Mouse (Mus musculus) stomach, embryonic 15.5 days (tissue): ENCODE measurements at regions not wholly inside any gene's neighbourhood (a gene's known extent, or its start where the extent isn't known, plus 50 kb on each side); places are given as distances from the start of the nearest gene placed in this dataset.
A peak's percentile ranks its signal among the peaks of the same experiment; 100 is the strongest.

Source experiments
- ATAC-seq: fragments of 200-750 bp; cut with Nextera tagmentation; 2 replicates; pipeline ENCODE4 v1.8.0; 2017; ENCODE audit warnings: low read depth, moderate number of reproducible peaks, moderate TSS enrichment; ENCODE audit not compliant: insufficient read depth, low FRiP score
- H3K27ac ChIP-seq: fragments of 300-500 bp; sonication (generic); 2 replicates; pipeline ENCODE4 v1.5.1; 2015; ENCODE audit warnings: mild to moderate bottlenecking, inconsistent platforms
- H3K27me3 ChIP-seq: fragments of 300-500 bp; sonication (generic); replicated peaks from 2 replicates; pipeline ENCODE4 v1.6.1; 2015; ENCODE audit warnings: inconsistent platforms
- H3K36me3 ChIP-seq: fragments of 300-500 bp; sonication (generic); 2 replicates; pipeline ENCODE4 v1.6.1; 2015; ENCODE audit warnings: inconsistent platforms
- H3K4me1 ChIP-seq: fragments of 300-500 bp; sonication (generic); 2 replicates; pipeline ENCODE4 v1.6.1; 2015; ENCODE audit warnings: inconsistent platforms
- H3K4me2 ChIP-seq: fragments of 300-500 bp; sonication (generic); 2 replicates; pipeline ENCODE4 v1.6.1; 2015; ENCODE audit warnings: mild to moderate bottlenecking, inconsistent platforms
- H3K4me3 ChIP-seq: fragments of 300-500 bp; sonication (generic); replicated peaks from 2 replicates; pipeline ENCODE4 v1.5.1; 2015; ENCODE audit warnings: inconsistent platforms
- H3K9ac ChIP-seq: fragments of 300-500 bp; sonication (generic); 2 replicates; pipeline ENCODE4 v1.6.1; 2015; ENCODE audit warnings: inconsistent platforms
- H3K9me3 ChIP-seq: fragments of 300-500 bp; sonication (generic); 2 replicates; pipeline ENCODE4 v1.6.1; 2016; ENCODE audit warnings: inconsistent platforms
- WGBS: fragments of 180-500 bp; shearing (Covaris S2); methylation state at CpG from one replicate; pipeline ENCODE4 v1.1.7; 2015; 5-methylcytosine and 5-hydroxymethylcytosine counted together

DNA sequence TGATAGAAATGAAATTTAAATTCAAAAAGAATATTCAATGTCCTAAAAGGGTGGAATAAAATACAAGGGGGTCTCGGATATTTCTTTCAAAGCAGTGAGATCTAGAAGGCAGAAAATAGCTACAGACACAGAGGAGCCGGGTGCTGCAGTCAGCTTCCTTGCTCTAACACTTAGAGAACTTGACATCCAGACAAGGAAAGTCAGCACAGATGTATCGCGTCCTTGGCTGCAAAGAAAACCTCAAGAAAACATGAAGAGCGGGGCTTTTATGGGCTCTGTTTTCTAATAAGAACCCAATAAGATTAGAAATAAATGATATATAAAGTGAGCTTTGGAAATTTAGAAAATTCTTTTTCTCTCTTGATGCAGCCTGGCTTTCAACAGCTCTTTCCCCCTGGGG is 53.1 kb upstream of the Glis3 start:
- H3K27me3 ChIP-seq: no peaks in the 10 kb centered on the region
- WGBS: 70% methylated on average over 5 of the region's 5 CpGs
- no peak overlapping the region for H3K9ac ChIP-seq
- no peak overlapping the region for H3K27ac ChIP-seq
- ATAC-seq: no peak
- no peak overlapping the region for H3K4me2 ChIP-seq
- H3K9me3 ChIP-seq: no peaks in the 10 kb centered on the region
- H3K4me1 ChIP-seq: no peaks in the 10 kb centered on the region
- no peaks in the 10 kb centered on the region for H3K36me3 ChIP-seq
- no peak overlapping the region for H3K4me3 ChIP-seq

DNA sequence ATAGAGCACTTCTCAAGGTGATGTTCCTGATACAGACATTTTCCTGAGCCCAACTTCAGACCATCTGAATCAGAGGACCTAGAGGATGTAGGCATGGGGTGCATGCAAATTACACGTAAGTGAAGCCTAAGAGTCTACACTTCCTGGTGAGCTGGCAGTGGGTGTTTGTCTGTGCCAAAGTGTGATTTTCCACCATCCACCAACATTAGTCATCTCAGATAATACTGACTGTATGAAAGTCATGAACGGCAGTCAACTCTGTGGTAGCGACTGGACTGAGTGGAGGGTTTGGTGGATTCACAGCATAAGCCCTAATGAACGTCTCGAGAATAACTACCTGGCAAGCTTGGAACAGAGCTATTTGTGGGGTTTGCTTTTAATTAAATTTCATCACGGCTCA is 53.9 kb upstream of the Glis3 start:
- WGBS: 83% methylated on average over 6 of the region's 6 CpGs
- no peak overlapping the region for H3K4me2 ChIP-seq
- no peak overlapping the region for H3K9ac ChIP-seq
- no peak for ATAC-seq
- no peaks in the 10 kb centered on the region for H3K36me3 ChIP-seq
- H3K27ac ChIP-seq: no peak overlapping the region
- no peaks in the 10 kb centered on the region for H3K4me1 ChIP-seq
- no peaks in the 10 kb centered on the region for H3K27me3 ChIP-seq
- no peaks in the 10 kb centered on the region for H3K9me3 ChIP-seq
- no peak overlapping the region for H3K4me3 ChIP-seq

DNA sequence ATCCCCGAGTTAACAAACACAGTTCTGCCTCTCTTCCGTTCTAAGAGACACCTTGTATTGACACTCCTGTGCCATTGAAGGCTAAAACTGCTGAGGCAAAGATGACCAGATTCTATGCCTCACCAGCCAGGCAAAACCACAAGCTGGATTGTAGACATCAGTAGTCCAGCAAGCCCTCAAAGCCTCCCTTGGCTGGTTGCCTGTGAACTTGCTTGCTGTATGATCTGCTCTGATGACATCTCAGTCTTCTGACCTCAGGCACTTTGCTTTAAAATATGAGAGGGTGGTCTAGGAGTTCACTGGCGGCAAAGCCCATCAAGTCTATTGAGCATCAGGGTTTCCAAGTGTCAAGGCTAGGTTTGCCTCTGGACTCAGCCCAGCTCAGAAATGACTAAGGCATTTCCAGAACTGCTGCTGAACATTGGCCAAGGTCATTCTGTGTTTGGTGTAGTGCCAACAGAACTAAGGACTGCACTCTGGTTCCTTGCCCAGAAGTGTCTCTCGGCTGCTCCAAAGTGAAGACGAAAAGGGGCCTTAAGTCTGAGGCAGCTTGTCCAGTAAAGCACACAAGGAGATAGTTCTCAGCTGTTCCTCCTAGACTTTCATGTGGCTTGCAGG is 63.4 kb upstream of the Glis3 start:
- WGBS: 61% methylated on average over 5 of the region's 5 CpGs
- H3K27ac ChIP-seq: no peak overlapping the region

DNA sequence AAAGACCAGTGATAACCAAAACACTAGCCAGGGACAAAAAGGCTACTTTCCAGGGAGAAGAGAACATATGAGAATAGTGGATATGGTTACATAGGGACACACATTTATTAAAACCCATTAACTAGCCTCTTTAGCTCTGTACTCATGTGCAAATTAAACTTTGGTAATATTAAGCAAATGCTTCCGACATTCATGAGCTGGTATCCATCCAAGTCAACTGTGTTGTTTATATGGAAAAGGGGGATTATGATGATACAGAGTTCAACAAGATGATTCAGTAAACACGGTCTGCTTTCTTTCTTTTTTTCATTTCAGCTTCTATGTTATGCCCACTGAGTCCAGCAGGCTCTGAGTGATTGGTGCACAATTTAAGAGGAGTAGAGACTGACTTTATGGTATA is 65.2 kb upstream of the Glis3 start:
- no peaks in the 10 kb centered on the region for H3K36me3 ChIP-seq
- no peaks in the 10 kb centered on the region for H3K27me3 ChIP-seq
- ATAC-seq: no peak
- H3K4me3 ChIP-seq: no peak overlapping the region
- no peaks in the 10 kb centered on the region for H3K9me3 ChIP-seq
- H3K4me1 ChIP-seq: no peaks in the 10 kb centered on the region; the same call in 1 of the 2 replicates
- H3K27ac ChIP-seq: no peak overlapping the region
- WGBS: 62% methylated on average over 2 of the region's 2 CpGs
- H3K4me2 ChIP-seq: no peak overlapping the region
- H3K9ac ChIP-seq: no peak overlapping the region

More for the DNA sequence above, 63.4 kb upstream of the Glis3 start:
- peak; percentile 71; the same call in 1 of the 2 replicates for ATAC-seq
- H3K9ac ChIP-seq: no peak overlapping the region
- H3K4me3 ChIP-seq: no peak overlapping the region
- H3K36me3 ChIP-seq: no peaks in the 10 kb centered on the region
- H3K4me1 ChIP-seq: no peaks in the 10 kb centered on the region; the same call in 1 of the 2 replicates
- no peaks in the 10 kb centered on the region for H3K27me3 ChIP-seq
- H3K4me2 ChIP-seq: no peak overlapping the region
- no peaks in the 10 kb centered on the region for H3K9me3 ChIP-seq

DNA sequence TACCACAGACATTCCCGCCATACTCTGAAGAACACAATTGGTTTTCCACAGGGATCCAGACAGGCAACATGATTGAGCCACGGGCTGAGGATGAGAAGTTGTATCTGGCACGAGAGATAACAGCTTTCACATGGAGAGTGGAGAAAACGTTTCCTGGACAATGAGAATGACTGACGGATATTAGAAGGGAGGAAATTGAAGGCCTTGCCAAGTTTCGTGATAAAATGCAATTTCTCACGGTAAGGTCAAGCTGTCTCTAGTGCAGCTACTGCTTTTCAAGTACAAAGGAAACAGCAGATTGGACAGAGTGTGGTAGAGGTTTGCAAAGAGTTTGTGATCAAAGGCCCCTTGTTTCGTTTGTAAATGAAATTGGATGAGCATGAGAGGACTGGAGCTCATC is 65.7 kb upstream of the Glis3 start:
- Histone ChIP-seq H3K4me3 (no peak overlapping the region), H3K9me3 (no peaks in the 10 kb centered on the region), H3K27me3 (no peaks in the 10 kb centered on the region), H3K36me3 (no peaks in the 10 kb centered on the region), H3K4me1 (no peaks in the 10 kb centered on the region; the same call in 1 of the 2 replicates), H3K9ac (no peak overlapping the region), H3K27ac (no peak overlapping the region), H3K4me2 (no peak overlapping the region)
- whole genome bisulfite sequencing: 37% methylated on average over 8 of the region's 8 CpGs
- ATAC-seq: no peak

DNA sequence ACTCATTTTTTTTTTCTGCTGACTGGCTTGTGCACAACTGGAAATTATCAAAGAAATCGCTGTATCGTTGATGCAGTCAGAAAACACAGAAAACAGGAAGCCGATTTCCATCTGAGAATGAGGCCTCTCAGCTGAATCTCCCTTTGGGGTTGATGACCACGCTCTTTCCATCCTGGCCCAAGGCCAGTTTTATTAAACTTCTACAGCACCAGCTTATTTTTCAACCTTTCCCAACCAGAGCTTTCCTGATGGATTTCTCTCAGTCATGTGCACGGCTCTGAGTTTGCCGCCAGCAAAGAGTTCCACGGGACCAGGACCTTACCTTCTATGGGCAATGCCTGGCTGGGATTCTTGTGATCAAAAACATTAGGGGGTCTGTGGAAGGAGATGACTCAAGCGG is 71.2 kb upstream of the Glis3 start:
- Histone ChIP-seq H3K9me3 (no peaks in the 10 kb centered on the region), H3K36me3 (no peaks in the 10 kb centered on the region), H3K27me3 (no peaks in the 10 kb centered on the region), H3K4me1 (no peaks in the 10 kb centered on the region), H3K4me2 (no peak overlapping the region), H3K9ac (no peak overlapping the region), H3K27ac (0 out of 2 replicates have a peak overlapping the region, but pooled peaks have one; percentile 16), H3K4me3 (no peak overlapping the region)
- 66% methylated on average over 8 of the region's 8 CpGs for WGBS
- no peak for ATAC-seq

DNA sequence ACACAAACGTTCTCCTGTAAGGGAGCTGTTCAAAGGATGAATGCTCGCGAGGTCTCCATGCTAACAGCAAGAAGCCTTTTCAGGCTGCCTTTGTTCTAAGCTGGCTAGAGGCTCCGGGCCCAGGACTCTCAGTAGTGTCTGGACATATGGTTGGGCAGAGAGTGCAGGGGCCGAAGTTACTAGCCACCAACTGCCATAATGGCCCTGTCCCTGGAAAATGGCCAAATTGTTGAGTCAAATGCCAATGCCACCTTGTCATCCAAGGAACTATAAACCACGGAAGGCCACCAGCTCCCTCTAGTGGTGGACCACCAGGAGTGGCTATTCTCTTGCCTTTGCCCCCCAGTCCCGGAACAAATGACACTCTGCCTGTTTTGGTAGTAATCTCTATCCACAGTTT is 76.0 kb upstream of the Slc1a1 start:
- H3K4me2 ChIP-seq: no peak overlapping the region
- no peak overlapping the region for H3K4me3 ChIP-seq
- H3K9me3 ChIP-seq: no peaks in the 10 kb centered on the region
- H3K27me3 ChIP-seq: no peaks in the 10 kb centered on the region
- no peaks in the 10 kb centered on the region for H3K36me3 ChIP-seq
- WGBS: 51% methylated on average over 7 of the region's 7 CpGs
- H3K4me1 ChIP-seq: no peaks in the 10 kb centered on the region
- no peak overlapping the region for H3K27ac ChIP-seq
- ATAC-seq: no peak
- no peak overlapping the region for H3K9ac ChIP-seq

DNA sequence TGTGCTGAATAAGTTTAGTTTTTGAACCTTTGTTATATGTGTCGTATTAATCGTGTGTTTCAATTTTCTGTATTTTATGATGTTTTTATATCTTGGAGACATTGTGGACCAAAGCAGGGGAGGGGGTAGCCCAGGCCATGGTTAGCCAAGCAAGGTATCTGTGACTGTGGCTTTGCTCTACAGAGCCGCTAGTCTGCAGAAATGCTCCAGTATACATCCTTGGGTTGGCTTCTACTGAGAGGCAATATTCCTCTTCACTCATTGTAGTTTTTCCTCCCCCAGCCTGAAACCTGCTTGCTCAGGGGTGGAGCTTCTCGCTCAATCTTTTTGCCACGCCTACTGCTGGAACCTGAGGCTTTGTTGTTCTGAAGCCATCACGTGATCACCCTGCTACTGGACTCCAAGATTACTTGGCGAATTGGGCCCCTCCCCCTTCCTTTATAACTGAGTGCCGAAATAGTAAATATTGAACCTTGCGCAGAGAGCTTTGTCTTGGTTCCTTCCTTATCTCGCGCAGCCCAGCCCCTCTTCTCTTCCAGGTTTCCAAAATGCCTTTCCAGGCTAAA is 70.0 kb upstream of the Slc1a1 start:
- no peaks in the 10 kb centered on the region; the same call in 1 of the 2 replicates for H3K4me1 ChIP-seq
- no peak overlapping the region for H3K9ac ChIP-seq
- H3K27ac ChIP-seq: no peak overlapping the region
- no peaks in the 10 kb centered on the region for H3K9me3 ChIP-seq
- no peaks in the 10 kb centered on the region for H3K27me3 ChIP-seq
- 58% methylated on average over 11 of the region's 11 CpGs for WGBS
- no peak overlapping the region for H3K4me2 ChIP-seq
- no peaks in the 10 kb centered on the region for H3K36me3 ChIP-seq
- ATAC-seq: no peak
- H3K4me3 ChIP-seq: no peak overlapping the region

DNA sequence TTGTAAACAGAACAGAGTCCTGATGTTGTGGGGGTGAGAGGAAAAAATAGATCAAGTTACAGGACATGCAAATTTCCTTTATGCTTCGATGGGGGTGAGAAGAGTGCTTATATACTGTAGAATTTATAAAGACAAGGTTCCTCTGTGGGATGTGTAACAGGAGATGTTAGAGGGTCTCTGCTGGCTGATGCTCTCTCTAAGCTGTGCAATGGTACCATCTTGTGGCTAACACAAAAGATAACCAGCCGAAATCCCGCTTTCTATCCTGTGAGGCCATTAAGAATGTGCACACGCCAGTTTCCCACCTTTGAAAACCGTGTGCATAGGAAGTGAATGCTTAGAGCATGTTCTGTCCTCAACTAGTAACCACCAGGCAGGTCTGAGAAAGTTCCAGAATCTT is 66.6 kb upstream of the Slc1a1 start:
- no peaks in the 10 kb centered on the region; the same call in 1 of the 2 replicates for H3K4me1 ChIP-seq
- H3K4me2 ChIP-seq: no peak overlapping the region
- no peak overlapping the region for H3K27ac ChIP-seq
- ATAC-seq: no peak
- 38% methylated on average over 5 of the region's 5 CpGs for WGBS
- no peaks in the 10 kb centered on the region for H3K36me3 ChIP-seq
- H3K4me3 ChIP-seq: no peak overlapping the region
- H3K27me3 ChIP-seq: no peaks in the 10 kb centered on the region
- H3K9me3 ChIP-seq: no peaks in the 10 kb centered on the region
- no peak overlapping the region for H3K9ac ChIP-seq

DNA sequence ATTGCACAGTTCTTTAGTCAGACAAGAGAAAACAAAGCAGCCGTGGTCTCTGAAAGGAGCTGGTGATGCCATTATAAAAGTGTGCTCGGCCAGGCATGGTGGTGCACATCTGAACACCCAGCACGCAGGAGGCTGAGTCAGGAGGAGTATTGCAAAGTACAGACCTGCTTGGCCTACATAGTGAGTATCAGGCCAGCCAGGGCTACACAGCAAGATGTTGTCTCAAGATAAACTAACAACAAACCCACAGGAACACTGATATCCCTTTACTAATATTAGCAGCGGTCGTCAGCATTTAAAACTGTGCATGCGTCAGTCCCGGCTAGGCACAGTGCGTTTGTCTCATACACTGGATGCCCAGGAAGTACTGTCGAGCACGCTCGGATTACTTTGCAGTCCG is 64.4 kb upstream of the Slc1a1 start:
- Histone ChIP-seq H3K27me3 (no peaks in the 10 kb centered on the region), H3K4me2 (no peak overlapping the region), H3K36me3 (no peaks in the 10 kb centered on the region), H3K4me1 (no peaks in the 10 kb centered on the region; the same call in 1 of the 2 replicates), H3K9ac (no peak overlapping the region), H3K9me3 (no peaks in the 10 kb centered on the region), H3K4me3 (no peak overlapping the region), H3K27ac (no peak overlapping the region)
- no peak for ATAC-seq
- WGBS: 81% methylated on average over 12 of the region's 12 CpGs

DNA sequence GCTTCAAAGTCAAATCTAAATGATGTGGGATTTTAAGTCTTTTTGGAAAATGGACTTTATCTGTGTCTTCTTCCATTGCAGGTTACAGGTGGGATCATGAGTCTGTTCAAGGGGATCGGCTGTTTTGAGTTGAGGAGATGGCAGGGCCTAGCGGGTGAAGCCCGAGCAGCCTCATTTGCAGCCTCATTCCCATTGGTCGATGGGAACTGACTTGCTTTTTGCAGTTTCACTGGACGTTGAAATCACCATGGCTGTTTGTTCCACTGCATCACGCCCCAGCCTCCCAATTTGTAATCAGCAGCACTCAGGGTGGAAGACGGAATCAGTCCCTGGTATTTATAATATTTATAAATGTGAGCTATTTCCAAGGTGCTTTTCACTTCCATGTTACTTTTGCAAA is 63.0 kb upstream of the Slc1a1 start:
- Histone ChIP-seq H3K9ac (no peak overlapping the region), H3K4me2 (no peak overlapping the region), H3K4me3 (no peak overlapping the region), H3K27ac (no peak overlapping the region), H3K9me3 (no peaks in the 10 kb centered on the region), H3K36me3 (no peaks in the 10 kb centered on the region), H3K4me1 (no peaks in the 10 kb centered on the region), H3K27me3 (no peaks in the 10 kb centered on the region)
- ATAC-seq: no peak
- 48% methylated on average over 7 of the region's 7 CpGs for WGBS

DNA sequence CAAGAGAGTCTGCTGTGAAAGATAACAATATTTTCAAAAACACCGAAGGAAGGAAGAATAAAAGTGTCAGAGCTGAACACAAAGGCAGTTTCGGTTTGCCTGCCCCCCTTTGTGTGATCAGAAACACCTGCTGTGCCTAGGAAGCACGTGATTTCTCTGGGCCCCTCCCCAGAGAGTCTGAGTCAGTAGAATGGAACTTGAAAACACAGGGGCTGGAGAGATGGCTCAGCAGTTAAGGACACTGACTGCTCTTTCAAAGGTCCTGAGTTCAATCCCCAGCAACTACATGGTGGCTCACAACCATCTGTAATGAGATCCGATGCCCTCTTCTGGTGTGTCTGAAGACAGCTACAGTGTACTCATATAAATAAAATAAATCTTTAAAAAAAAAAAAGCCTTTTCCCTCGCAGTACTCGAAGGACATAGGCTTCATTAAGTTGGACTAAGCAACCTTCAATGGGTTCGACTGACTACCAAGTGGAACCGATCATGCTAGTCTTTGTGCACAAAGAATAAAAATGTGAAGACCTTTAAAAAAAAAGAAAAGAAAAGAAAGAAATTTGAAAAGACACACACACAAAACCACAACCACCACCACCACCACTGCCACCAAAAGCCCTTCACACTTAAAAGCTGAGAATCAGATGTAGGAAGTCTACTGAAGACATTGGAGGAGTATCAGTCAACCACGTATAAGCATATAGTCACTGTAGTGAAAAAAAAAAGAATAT is 61.8 kb upstream of the Slc1a1 start:
- no peaks in the 10 kb centered on the region for H3K36me3 ChIP-seq

More for the DNA sequence above, 61.8 kb upstream of the Slc1a1 start:
- WGBS: 54% methylated on average over 9 of the region's 9 CpGs
- no peak overlapping the region for H3K4me3 ChIP-seq
- H3K27ac ChIP-seq: no peak overlapping the region
- H3K4me2 ChIP-seq: no peak overlapping the region
- H3K4me1 ChIP-seq: no peaks in the 10 kb centered on the region
- no peaks in the 10 kb centered on the region for H3K9me3 ChIP-seq
- H3K27me3 ChIP-seq: no peaks in the 10 kb centered on the region
- no peak for ATAC-seq
- H3K9ac ChIP-seq: no peak overlapping the region
